Mouse (Mus musculus) brain, embryonic 14.5 days (tissue): ENCODE measurements at regions not wholly inside any gene's neighbourhood (a gene's known extent, or its start where the extent isn't known, plus 50 kb on each side); places are given as distances from the start of the nearest gene placed in this dataset.

Experiments
- CTCF ChIP-seq: fragments of 200-500 bp; IDR thresholded peaks from 2 replicates; pipeline ENCODE4 v1.5.1; 2012; ENCODE audit warnings: inconsistent platforms, mild to moderate bottlenecking, moderate library complexity, borderline replicate concordance; ENCODE audit not compliant: insufficient read depth, insufficient read length; ENCODE audit errors: extremely low read depth
- POLR2A ChIP-seq: fragments of 200-500 bp; IDR thresholded peaks from 2 replicates; pipeline ENCODE4 v1.6.1; 2012; ENCODE audit warnings: mild to moderate bottlenecking, inconsistent platforms, borderline replicate concordance; ENCODE audit not compliant: poor library complexity, insufficient read depth, insufficient read length, severe bottlenecking; ENCODE audit errors: extremely low read depth

GRCm38 (mm10) chr12:107216119-107216518 lies 272.3 kb upstream of the 3110018I06Rik start:
- no peak for TF ChIP-seq CTCF
- TF ChIP-seq POLR2A, result no peak
